Mouse (Mus musculus) left cerebral cortex, adult 11 months (tissue): ENCODE data around the gene Gpa33.

Experiments used
- DNase-seq: peaks from one replicate; pipeline ENCODE4 v3.0.0; 2022; ENCODE audit warnings: low spot score

Gene Gpa33

GRCm38 (mm10) chr1:166130224-166130860 lies at the start of gene Gpa33:
Gene Gpa33 (plus strand): TSS chr1:166130238.
- no peak for DNase-seq

DNA sequence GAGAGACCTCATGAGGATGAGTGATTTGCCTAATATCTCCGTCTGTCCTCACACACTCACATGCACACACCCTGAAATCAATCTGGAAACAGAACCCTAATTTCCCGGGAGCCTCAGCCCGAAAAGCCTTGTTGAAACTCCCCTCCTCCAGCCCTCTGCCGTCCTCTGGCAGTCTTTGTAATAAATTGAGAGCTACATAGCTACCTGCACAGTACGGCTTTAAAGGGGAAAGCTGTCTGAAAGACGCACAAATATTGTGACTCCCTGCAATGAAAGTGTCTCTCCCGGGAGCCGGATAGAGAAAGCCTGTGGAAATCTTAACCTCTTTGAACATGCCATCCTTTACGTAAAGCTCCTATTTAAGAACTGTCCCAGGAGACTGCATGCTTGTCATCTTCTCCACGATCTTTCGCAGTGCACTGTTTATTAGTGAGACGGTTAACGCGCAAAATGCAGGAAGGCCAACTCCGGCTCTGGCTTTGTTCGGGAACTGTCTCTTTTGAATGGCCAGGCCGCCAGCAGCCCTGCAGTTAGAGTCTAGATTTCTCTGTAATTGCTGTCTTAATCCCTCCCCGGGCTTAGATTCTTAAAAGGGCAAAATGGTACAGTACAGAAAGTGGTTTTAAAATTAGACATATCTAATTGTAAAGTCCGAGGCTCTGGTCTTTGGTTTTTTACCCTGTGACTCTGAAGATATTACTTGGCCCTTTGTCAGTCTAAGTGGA lies 41.4 kb upstream of the Gpa33 start:
- DNase-seq: no peak

- no peak for DNase-seq
Observed at GRCm38 (mm10) chr1:166089337-166089736, 40.7 kb upstream of the Gpa33 start.

- no peak for DNase-seq
Observed at GRCm38 (mm10) chr1:166089739-166090138, 40.3 kb upstream of the Gpa33 start.

GRCm38 (mm10) chr1:166090306-166090705 lies 39.7 kb upstream of the Gpa33 start:
- no peak for DNase-seq

GRCm38 (mm10) chr1:166094462-166094861 lies 35.6 kb upstream of the Gpa33 start:
- DNase-seq: no peak

- DNase-seq: no peak
Observed at GRCm38 (mm10) chr1:166098120-166098519, 31.9 kb upstream of the Gpa33 start.

GRCm38 (mm10) chr1:166102920-166103608 lies 27.0 kb upstream of the Gpa33 start:
- DNase-seq: no peak

DNA sequence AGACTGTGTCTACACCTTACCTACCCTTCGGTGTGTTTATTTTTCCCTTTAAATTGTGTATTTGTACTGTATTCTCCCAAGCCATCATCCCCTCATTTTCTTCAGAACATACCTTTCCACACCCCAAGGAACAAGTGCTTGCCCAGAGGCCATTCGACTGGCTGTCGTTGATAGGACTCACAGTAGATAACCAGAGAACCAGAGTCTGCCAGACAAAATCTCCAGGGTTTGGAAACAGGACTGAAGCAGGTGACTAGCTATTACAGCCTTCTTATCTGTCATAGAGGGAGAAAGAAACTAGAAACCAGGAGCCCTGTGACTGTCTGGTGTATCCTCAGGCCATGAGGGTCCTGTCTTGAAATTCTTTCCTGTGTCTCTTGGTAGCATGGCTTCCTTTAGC lies 25.2 kb upstream of the Gpa33 start:
- no peak for DNase-seq

GRCm38 (mm10) chr1:166105464-166105863 lies 24.6 kb upstream of the Gpa33 start:
- no peak for DNase-seq

DNA sequence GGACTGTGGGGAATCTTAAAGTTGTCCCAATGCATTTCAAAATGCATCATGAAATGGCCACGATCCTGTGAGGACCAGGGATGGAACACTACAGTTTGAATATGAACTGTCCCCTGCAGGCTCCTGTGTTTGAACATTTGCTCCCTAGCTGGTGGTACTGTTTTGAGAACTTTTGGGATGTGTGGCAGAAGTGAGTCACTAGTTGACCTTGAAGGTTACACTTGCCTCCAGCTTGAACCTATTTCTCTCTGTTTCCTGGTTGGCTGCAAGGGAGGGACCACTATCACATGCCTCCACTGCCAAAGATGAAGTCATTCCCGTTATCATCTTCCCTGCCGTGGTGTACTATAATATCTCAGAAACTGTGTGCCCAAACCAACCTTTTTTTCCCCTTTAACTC lies 15.1 kb upstream of the Gpa33 start:
- DNase-seq: no peak

GRCm38 (mm10) chr1:166115719-166116118 lies 14.3 kb upstream of the Gpa33 start:
- DNase-seq: no peak

GRCm38 (mm10) chr1:166117866-166118639 lies 12.0 kb upstream of the Gpa33 start:
- DNase-seq: no peak

GRCm38 (mm10) chr1:166122114-166122513 lies 7.9 kb upstream of the Gpa33 start:
- no peak for DNase-seq

- DNase-seq: no peak
Observed at GRCm38 (mm10) chr1:166123045-166123444, 7.0 kb upstream of the Gpa33 start.

GRCm38 (mm10) chr1:166123751-166124150 lies 6.3 kb upstream of the Gpa33 start:
- DNase-seq: no peak

DNA sequence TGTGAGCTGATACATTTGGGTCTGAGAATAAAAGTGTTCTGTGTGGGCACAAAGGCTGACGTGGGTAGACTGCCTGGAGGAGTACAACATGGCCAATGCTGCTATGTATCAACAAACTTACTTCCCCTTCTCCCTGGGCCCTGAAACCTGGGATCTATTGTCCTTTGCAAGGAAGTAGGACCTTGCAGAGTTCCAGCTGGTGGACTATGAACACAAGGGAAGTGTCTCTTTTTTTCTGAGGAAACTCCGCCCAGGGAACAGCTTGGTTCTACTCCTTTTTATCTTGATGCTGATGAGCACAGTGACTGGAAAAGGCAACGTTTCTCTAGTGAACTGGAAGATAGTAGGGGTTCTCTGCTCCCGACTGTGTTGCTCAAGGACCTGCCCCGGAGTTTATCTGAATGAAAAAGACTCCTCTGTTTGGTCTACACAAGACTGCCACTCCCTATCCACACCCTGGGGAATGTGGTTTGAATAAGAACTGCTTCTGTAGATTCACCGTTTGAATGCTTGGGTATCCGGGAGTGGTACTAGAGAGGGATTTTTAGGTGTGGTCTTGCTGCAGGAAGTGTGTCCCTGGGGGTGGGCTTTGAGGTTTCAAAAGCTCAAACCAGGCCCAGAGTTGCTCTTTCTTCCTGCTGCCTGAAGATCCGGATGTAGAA lies 5.0 kb upstream of the Gpa33 start:
- no peak for DNase-seq

- DNase-seq: no peak
Observed at GRCm38 (mm10) chr1:166126290-166126689, 3.7 kb upstream of the Gpa33 start.

- no peak for DNase-seq
Observed at GRCm38 (mm10) chr1:166126795-166127194, 3.2 kb upstream of the Gpa33 start.

- no peak for DNase-seq
Observed at GRCm38 (mm10) chr1:166127719-166128118, 2.3 kb upstream of the Gpa33 start, which contains the start of gene Dusp27. Gene Dusp27 (minus strand): TSS chr1:166127922.

DNA sequence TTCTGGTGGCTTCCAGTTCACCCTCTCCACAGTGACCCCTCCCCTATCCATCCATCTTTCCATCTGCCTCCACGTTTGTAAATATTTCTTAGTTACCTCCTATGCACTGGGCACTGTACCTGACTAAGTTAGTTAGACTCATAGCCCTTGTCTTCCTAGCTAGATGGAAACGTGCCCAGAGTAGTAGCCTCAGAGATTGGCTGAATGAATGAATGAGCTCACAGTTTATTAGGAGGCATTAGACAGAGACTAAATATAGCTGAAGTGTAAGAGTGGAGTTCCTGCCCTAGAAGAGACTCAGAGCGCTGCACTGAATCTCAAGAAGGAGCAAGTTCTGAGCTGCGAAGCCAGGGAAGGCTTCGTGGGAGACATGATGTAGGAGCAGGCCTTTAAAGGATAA lies 1.5 kb upstream of the Gpa33 start:
- no peak for DNase-seq

DNA sequence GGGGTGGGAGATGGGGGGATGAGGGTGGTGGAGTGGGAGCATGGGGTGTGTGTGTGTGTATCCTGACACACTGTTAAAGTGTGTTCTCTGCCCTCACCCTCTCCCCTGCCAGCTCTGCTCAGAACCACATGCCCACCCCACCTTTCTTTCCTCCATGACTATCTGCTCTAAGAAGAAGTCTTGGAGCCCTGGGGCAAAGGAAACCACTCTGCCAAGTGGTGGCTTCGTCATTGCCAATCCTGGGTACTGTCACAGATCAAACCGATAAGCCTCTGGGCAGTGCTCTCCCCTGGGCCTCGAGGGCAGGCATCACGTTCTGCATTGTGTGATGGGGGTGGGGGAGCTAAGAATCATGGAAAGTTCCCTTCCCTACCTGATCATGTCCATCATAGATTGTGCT lies 2.3 kb downstream of the Gpa33 start:
- no peak for DNase-seq
